Mouse (Mus musculus) gastrocnemius, postnatal 14 days (tissue): Measurements from ENCODE around the gene Olfr1392. TPM values are rescaled to one million over a fixed set of nuclear protein-coding genes. Genes with fewer than 3 reads are reported as not detected.
"Not testable (repeated sequence)": the region's sequence is repeated elsewhere in the genome, so short reads cannot be mapped to it uniquely, and the experiment has no call there.

Experiments
- DNase-seq: peaks from one replicate; pipeline ENCODE4 v3.0.0; 2021; ENCODE audit warnings: mixed read lengths
- intact Hi-C: fragments of 180-260 bp; cut with DNase I; formaldehyde crosslinking; loops from one replicate; pipeline ENCODE4 v1.15.1; 2025; ENCODE audit warnings: low total_unique reads
- long read RNA-seq, 2 experiments: library from polyadenylated mRNA; stranded (forward); transcript quantifications; one replicate each; pipeline ENCODE4 v2.0.0; 2021
- total RNA-seq, 2 experiments: library from RNA; stranded (reverse); gene quantifications; 2 replicates each; pipeline ENCODE4 v1.2.3; 2021

The Olfr1392 gene
- not detected for total RNA-seq
- long read RNA-seq, experiment 1 = 0 reads
- long read RNA-seq, experiment 2 = 0 reads

GRCm38 (mm10) chr11:49284982-49285381, at the start of gene Olfr1392:
TSS of gene Olfr1392 (plus strand) at chr11:49285282.
- DNase-seq, intact Hi-C loops: not testable (repeated sequence)

- intact Hi-C loops = no loop called here
- no peak for DNase-seq
These were observed 49.4 kb upstream of the Olfr1392 start for GRCm38 (mm10) chr11:49235459-49236207.

GRCm38 (mm10) chr11:49236891-49237290, 48.2 kb upstream of the Olfr1392 start:
- no peak for DNase-seq
- intact Hi-C loops = no loop called here

GRCm38 (mm10) chr11:49237532-49237931, 47.5 kb upstream of the Olfr1392 start:
- intact Hi-C loops = no loop called here
- DNase-seq = no peak

GRCm38 (mm10) chr11:49240310-49240709, 44.8 kb upstream of the Olfr1392 start:
- intact Hi-C loops = no loop called here
- DNase-seq = no peak

- DNase-seq = no peak
- intact Hi-C loops = no loop called here
These were observed 44.2 kb upstream of the Olfr1392 start for GRCm38 (mm10) chr11:49240874-49241273.

- intact Hi-C loops = no loop called here
- DNase-seq = no peak
These were observed 43.6 kb upstream of the Olfr1392 start for GRCm38 (mm10) chr11:49241471-49241870.

- intact Hi-C loops = no loop called here
- no peak for DNase-seq
These were observed 42.0 kb upstream of the Olfr1392 start for GRCm38 (mm10) chr11:49242944-49243626.

- peak; percentile 95 for DNase-seq
- intact Hi-C loops = no loop called here
These were observed 41.1 kb upstream of the Olfr1392 start, which contains the start of gene Mgat1 for GRCm38 (mm10) chr11:49243727-49244594. TSS of gene Mgat1 (plus strand) at chr11:49244191.

GRCm38 (mm10) chr11:49244595-49244930, 40.5 kb upstream of the Olfr1392 start:
- no peak for DNase-seq
- intact Hi-C loops = no loop called here

- DNase-seq = peak; percentile 46
- intact Hi-C loops = no loop called here
These were observed 39.9 kb upstream of the Olfr1392 start for GRCm38 (mm10) chr11:49245176-49245575.

- no peak for DNase-seq
- intact Hi-C loops = no loop called here
These were observed 39.3 kb upstream of the Olfr1392 start for GRCm38 (mm10) chr11:49245634-49246415.

GRCm38 (mm10) chr11:49246523-49246922, 38.6 kb upstream of the Olfr1392 start:
- intact Hi-C loops = no loop called here

GRCm38 (mm10) chr11:49247255-49247654, 37.8 kb upstream of the Olfr1392 start:
- DNase-seq = no peak
- intact Hi-C loops = no loop called here

More at GRCm38 (mm10) chr11:49246523-49246922, 38.6 kb upstream of the Olfr1392 start:
- DNase-seq = no peak

- intact Hi-C loops = no loop called here
- DNase-seq = no peak
These were observed 36.7 kb upstream of the Olfr1392 start for GRCm38 (mm10) chr11:49248226-49248973.

GRCm38 (mm10) chr11:49248974-49249700, 35.9 kb upstream of the Olfr1392 start:
- intact Hi-C loops = no loop called here
- no peak for DNase-seq

- intact Hi-C loops = loop anchor here (5.0 kb wide), 1 partner anchor 48 kb away; the partner anchor contains the start of gene Zfp62
- no peak for DNase-seq
These were observed 35.2 kb upstream of the Olfr1392 start for GRCm38 (mm10) chr11:49249811-49250421.
